Mouse (Mus musculus) c-Kit-negative CD71-positive TER-119-positive erythroid progenitor cells, embryonic 14.5 days (primary cell): ENCODE data around the gene Myo5a.

ENCODE experiments used
- DNase-seq: peaks from one replicate; pipeline ENCODE4 v3.0.0-alpha.2; 2013; ENCODE audit warnings: low read depth, low spot score

The Myo5a gene

DNA sequence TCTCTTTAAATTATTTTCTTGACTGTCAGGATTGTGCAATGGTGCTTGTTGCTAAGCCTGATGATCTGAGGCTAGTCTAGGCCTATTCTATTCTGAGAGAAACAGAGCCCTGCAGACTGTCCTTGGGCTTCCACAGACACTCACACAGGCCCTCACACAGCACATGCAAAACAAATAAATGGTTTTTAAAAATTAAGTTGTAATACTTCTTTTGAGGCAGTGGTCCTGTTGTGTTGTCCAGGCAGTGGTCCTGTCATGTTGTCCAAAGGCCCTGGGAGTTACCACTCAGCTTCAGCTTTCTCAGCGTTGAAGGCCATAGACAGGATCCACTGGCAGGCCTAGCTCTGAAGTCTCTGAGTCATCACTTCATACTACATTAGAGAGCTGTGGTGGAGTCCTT lies 130.7 kb downstream of the Myo5a start:
- DNase-seq, result no peak

DNA sequence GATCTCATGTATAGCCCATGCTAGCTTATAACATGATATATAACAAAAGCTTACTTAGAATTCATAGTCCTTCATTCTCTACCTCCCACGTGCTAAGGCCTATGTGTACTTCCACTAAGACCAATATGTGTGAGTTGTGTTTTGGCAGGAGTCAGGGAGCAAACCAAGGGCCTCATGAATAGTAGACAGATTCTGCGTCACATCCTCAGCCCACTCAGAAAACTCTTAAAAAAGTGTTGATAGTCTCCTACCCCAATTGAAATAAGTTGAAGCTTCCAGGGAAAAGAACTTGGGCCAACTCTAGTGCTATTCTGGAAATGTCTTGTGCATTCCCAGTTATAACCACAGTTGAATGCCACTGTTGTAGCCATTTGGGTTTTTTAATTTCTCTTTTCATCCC lies 131.2 kb downstream of the Myo5a start:
- no peak for DNase-seq

DNA sequence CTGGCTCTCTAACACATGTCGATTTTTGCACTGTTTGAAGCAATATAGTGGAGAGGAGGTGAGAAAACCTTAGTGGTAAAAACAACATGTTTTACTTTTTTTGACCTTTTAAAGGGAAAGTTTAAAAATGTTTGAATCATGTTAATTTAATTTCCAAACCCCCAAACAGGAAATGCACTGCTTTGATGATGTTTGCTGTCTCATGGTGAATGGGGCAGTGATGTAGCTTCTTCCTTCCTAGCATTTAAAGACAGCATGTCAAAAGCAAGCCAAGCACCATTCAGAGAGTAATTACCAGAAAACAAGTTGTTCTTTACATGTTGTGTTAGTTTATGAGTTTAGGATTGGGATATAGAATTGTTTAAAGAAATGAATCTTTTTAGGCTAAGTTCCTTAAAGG lies 138.4 kb downstream of the Myo5a start:
- no peak for DNase-seq

DNA sequence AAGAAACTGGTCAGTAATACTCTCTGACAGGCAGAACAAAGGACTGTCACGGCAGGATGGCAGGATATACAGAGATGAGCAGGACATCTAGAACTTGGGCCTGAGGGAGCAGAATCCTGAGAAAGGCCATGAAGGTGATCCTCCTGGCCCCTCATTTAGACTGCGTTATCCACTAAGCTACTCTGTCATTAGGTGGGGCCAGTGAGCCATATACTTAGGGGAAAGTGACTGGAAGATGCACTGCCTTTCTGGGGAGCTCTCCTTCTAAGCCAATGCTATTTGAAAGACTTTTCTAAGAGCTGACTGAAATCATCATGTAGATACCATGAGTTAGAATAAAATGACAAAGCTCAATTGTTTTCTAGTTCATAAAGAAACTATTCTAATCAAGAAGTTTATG lies 139.5 kb downstream of the Myo5a start:
- DNase-seq, result no peak

DNA sequence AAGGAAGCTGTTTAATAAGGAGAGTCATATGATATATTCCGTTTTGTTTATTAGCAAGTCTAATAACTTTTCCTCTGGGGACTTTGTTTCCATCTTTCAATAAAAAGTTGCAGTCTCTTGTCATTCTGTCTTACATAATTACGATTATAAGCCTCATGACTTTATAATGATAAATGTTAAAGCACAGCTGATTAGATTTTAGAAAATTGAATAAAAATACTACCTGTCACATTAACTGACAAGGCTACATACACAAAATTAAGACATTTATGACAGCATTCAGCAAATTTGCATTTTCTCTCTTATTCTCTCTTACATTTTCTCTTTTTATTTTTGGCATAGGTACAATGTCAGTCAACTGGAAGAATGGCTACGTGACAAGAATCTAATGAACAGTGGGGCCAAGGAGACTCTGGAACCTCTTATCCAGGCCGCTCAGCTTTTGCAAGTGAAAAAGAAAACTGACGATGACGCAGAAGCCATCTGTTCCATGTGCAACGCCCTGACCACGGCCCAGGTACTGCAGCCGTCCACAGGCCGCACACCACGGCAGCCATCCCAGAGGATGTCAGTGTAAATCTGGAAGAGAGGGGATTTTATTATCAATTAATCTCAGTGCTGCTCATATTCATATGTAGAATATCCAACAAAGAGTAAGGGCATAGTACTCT lies 144.1 kb downstream of the Myo5a start:
- no peak for DNase-seq

DNA sequence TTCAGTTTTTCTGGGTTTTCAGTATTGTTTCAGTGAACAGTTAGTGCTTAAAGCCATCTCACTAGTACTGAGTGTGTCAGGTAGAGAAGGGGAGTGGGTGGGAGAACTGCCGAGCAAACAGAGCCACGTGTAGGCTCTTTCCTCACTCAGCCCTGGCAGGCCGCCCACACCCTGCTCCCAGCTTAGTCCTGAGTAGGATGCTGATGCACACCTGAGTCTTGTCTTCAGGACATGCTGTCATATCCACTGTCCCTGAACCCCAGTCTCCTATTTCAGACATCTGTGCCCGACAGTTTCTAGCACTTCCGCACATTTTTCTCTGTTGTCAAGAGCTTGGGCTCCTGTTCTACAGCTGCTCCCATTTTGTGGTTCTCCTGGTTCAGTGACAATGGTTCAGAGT lies 149.1 kb downstream of the Myo5a start:
- DNase-seq, result no peak

DNA sequence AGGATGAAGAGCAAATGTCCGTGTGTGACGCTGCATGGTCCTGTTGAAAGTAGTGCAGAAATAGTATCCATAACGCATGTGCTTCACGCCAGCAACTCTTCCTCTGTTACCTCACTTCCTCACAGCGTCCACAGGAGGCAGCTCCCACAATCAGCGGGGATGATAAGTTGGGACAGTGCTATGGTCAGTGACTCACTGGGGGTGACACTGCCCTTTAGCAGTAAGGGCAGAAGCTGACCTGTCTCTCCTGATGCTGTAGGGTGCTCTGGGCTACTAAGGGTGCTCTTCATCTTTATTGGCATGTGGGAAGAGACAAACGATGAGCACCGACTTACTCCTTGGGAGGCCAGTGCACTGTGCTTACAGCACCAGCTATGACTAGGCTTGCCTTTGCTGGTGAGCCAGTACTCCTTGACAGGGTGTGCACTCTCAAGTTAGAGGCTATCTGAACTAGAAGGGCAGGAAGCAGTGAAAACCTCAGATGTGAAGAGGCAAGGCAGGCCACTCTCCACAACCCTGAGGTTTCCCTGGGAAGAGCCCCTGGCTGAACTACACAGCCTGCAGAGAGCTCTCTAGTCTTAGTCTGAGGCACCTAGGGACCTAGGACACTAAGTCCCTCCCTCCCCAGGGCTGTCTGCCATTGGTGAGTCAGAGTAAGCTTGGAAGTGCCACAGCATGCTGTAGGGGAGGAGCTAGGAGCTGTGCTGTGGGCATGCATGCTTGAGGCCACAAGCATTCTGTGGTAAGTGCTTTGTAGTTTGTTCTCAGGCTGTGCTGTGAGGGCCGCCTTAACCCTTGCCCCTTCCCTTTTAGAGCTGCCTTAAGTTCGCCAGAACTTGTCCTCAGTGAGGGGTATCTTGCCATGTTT lies 150.8 kb downstream of the Myo5a start:
- no peak for DNase-seq

DNA sequence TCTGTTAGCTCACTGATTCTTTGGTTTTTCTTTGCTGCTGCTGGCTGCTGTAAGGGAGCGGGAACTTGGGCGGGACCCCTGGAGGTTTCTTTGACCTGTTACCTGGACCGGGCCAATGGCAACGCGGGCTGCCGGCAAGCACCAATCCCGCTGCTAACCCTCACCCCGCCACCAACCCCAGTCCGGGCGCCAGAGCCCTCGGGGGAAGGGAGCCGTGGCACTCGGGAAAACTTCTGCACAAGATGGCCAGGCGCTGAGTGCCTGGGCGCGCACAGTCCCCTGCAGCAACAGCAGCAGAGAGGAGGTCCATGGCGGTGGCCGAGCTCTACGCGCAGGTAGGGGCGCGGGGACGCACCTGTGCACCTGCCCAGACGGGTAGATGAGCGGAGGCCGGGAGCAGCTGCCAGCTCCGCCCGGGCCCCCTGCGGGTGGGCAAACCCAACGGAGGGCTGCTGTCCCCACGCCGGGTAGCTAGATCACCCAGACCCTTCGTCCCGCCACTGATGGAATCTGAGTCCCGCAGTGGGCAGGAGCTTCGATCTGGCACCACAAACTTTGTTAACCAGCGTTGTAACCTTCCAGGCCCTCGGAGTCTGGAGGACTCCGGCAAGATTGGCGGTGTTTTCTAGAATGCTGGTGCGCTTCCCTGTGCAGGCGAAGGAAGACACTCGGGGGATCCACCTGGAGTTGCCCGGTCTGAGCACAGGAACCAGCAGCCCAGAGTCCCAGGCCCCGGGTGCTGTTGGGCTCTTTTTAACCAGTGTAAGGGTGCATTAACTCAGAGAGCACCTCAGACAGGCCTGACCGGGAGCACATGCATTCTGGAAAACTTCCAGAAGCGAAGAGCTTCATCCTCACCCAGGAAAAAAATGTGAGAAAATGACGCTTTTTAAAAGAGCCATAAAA lies 161.3 kb downstream of the Myo5a start, which contains the start of gene Myo5c:
Gene Myo5c (plus strand): TSS at position 180 of the 906 bp plus-strand sequence.
- DNase-seq, result no peak

DNA sequence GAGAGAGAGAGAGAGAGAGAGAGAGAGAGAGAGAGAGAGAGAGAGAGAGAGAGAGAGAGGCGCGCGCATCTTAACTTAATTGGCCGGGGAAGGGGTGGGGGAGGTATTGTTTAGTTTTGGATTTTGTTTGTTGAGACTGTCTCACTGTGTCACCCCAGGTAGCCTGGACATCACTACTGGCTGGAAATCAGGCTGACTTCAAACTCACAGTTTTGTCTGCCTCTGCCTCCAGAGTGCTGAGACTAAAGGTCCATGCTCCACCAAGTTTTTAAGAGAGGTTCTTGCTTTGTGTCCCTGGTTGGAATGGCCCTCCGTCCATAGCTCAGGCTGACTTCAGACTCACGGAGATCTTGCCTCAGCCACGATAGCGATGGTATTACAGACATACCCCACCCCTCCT lies 162.0 kb downstream of the Myo5a start:
- no peak for DNase-seq

DNA sequence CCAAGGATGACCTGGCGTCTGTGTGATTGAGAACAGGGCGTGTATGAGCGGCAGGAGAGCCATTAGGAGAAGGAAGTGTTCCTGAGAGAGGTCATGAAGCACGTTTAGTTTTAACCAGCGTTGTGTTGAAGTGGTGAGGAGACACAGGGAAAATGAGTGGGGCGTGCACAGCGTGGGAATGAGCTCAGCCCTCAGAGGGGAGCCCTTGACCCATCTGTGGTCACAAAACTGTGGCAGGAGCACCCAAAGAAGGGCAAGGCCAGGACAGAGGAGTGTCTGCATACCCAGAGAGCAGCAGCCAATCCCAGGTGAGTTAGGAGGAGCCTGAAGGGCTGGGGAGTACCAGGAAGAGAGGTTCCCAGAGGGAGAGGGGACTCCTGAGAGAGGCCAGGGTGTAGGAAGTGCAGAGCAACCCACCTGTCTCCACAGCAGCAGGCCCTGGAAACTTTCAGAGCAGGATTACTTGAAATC lies 163.5 kb downstream of the Myo5a start:
- DNase-seq, result no peak

DNA sequence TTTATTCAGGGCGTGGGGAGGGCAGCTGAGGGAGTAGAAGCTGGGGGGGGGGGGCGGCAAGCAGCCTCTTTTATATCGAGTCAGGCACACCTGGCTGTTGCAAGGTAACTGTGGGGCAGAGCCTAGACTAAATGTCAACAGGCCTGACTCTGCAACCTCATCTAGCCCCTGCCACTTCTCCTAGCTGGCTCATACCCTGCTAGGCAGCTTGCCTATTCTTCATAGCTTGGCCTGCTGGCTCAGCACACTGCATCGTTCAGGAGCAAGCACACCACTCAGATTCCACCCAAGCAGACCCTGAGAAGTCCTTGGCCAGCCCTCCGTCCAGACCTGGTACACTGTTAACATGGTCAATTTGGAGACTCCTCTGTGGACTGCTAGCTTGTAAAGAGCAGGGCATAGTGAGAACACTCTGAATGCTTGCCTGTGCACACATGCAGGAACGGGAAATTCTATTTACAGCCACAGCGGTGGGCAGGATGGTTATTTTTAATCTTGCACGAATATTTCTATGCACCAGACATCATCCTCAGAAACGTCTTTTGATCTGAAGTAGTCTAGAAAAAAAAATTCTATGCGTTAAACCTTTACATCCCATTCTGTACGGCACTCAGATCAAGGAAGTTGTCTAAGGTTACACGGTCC lies 164.3 kb downstream of the Myo5a start:
- DNase-seq, result no peak

DNA sequence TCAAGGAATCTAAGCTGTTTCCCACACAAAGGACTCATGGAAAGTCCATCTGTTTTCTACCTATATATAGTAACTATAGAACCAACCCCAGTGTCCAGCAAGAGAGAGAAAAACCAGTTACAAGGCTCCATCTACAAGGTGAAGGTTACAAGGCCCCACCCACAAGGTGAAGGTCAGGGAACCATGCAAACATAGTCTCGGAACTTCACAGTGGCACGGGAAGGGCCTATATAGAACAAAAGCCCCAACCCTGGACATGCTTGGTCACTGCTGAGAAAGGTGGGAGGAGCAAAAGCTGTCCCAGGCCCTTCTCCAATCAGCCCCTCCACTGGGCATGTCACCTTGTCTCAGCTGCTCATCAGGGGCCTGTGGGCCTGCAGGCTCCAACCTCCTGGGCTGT lies 164.9 kb downstream of the Myo5a start:
- DNase-seq, result no peak

DNA sequence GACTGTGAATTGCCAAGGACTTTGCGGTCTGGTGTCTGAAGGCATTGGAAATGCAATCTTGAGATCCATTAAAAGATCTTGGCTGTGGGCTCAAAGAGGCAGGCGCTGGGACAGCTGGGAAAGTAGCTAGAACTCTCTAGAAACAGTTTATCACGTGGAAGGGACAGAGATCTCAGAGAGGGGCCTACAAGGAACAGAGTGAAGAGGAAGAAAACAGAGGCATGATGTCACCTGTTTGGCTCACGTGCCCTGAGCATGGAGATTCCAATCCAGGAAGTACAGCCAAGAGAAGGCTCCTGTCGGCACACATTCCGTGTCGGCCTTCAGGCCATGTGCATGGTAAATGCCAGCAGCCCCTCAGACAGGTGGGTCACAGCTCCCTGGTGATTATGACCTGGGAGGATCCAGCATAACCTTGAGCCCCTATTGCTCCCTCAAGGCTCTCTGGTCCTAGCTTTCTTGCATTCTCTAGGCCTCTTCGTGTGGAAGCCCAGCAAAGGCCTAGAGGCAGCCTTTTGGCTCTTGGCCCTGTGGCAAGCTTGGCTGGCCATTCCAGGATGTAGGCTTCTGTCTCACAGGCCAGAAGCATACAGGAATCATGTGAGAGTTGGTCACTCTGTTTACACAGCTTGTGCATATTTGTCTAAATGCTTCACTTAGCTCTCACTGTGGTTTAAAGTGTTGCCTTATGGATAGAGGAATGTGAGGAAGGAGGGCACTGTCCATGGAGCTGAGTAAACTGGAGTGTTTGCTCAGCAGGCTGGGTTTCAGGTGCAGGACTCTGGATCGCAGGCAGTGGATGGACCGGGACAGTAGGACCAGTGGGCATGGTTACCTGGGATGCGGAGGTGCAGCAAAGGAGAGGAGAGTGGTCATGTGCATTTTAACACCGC lies 165.8 kb downstream of the Myo5a start:
- no peak for DNase-seq

DNA sequence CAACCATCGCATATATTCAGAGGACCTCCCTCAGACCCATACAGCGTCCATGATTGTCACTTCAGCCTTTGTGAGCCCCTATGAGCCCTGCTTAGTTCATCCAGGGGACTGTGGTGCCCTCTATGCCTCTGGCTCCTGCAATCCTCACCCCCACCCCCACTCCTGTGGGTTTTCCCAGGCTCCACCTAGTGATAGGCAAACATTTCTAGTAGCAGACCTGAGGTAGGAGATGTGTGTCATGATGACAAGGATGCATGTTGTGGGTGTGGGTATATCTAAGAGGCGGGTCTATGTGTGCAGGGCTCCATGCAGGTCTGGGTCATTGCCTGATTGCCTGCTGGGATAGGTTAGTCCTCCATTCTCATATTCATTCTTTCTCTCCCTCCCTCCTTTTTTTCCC lies 167.4 kb downstream of the Myo5a start:
- no peak for DNase-seq

DNA sequence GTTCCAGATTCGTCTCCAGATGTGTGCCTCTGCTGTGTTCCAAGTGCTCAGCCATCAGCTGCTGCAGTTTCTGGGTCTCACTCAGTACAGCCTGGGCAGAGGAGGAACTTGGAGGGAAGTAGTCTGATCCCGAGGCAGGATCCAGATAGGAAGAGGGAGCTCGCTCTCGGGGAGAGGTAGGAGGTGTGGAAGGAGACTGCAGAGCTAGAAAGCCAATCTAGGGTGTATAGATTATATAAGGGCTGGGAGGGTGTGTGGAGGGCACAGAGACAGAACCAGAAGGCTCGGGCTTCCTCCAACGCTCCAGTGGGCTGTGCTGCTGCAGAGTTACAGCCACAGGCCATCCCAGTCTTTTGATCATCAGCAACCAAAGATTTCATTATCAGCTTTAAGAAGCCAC lies 172.2 kb downstream of the Myo5a start:
- DNase-seq, result no peak

DNA sequence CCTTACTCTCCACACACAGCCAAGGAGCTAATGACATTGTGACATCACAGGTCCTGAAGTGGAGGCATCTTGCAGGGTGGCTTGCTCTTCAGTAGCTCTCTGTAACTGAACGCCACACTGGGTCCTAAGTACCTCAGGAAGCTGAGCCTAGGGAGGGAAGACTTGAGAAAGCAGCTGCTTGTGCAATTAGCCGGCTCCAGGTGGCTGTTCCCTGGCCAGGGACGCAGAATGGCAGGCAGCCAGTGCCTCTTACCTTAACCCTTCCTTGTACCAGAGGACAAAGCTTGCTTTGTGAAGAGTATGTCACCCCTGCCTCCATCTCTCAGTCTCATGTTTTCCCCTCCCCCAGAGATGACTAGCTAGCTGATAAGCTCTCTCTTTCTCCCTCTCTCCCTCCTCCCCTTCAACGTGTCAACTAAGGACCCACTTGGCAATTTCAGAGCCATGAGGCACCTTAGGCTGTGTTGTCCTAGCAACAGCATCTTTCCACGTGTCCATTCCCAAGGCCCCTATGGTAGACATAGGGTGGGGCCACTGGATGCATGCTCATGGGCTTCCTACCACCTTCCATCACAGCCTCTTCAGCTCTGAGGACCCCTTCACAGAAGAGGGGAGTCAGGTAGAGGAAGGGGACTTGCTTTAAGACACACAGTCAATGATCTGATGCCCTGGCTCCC lies 173.1 kb downstream of the Myo5a start:
- DNase-seq, result no peak

DNA sequence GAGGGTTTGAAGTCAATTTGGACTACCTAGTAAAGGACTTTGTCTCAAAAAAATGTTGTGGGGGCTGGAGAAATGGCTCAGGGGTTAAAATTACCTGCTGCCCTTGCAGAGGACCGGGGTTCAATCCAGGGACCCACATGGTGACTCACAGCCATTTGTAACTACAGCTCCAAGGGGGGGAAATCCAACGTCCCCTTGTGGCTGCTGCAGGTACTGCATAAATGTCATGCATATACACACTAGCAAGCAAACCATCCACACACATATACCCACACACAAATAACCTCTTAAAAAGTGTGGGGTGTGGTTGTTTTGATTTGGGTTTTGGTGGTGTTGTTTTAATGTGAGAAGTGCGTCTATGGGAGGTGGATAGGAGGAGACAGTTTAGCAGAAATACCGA lies 173.7 kb downstream of the Myo5a start:
- no peak for DNase-seq

DNA sequence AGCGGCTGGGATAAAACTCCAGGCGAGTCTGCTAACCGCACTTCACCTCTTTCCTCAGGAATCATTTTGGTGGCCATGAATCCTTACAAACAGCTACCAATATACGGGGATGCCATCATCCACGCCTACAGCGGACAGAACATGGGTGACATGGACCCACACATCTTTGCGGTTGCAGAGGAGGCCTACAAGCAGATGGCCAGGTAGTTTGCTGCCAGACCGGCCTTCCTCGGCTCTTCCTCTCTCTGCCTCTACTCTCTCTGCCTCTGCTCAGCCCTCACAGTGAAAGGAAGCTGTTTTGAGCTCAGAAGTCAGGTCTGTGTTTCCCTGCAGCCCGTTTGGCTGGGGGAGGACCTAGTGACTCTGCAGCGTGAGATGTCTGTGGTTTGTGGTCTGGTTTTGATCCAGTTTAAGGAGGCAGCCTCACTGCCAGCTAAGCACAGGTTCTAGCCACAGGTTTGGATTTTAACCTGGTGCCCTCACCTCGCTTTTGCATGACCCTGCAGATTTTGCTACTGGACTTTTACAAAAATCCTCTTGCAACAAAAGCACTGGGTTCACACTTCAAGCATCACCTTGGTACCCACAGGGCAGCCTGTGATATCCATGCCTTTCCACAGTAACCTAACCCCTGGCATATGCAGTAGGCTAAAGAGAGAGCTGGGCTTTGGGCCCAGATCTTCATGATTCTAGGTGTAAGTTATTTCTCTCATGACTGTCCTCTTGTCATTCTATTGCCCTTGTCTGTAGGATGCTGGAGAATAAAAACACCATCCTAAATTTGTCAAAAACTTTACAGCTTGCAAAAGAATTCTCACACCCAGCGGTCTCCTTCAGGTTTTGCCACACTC lies 175.5 kb downstream of the Myo5a start:
- no peak for DNase-seq

DNA sequence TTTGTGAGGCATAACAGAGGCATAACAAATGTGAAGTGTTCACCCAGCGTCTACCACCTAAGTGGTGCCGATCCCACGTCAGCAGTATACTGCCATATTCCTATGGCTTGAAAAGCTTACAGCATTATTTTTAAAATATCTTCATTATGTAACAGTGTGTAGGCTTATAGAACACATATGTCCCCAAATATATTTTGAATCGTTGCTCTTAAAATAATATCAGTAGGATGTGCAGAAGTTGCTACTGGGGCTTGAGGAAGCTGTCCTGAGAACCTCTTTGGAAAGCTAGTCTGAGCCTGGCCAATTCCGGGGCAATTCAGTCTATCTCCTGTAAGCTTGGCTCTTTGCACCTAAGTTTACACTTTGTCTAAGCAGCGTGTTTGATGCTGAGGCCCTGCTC lies 177.1 kb downstream of the Myo5a start:
- DNase-seq, result no peak
